Mouse (Mus musculus): Measurements from ENCODE around the gene Eftud2. TPM values are rescaled to one million over a fixed set of nuclear protein-coding genes. Genes with fewer than 3 reads are reported as not detected.

The Eftud2 gene
- polyA plus RNA-seq, 1 experiment from 2014 or later: 183 TPM

DNA sequence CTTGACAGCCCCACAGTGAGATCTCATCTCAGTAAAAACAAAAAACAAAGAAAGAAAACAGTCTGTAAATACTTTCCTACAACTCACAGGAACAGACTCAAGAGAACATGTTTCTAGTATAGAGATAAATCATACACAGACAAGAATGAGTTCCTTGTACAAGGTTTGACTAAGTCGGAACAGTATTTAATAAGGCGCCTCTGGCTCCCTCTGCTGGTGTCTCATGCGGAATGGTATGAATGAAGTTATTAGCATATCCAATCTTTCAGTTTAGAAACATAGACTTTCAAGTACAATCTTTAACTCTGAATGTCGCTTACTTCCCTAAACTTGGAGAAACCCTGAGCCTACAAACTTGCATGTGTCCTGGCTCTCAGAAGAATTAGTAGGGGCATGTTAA lies 16.5 kb downstream of the Eftud2 start:
- Histone ChIP-seq H3K36me3 (peaks cover 70% of the 10 kb centered on the region), H3K27ac (replicated peaks) (no peak overlapping the region), H3K4me1 (no peaks in the 10 kb centered on the region), H3K9me3 (no peaks in the 10 kb centered on the region), H3K4me2 (replicated peaks) (no peak overlapping the region), H3K4me3 (no peak overlapping the region), H3K27me3 (no peaks in the 10 kb centered on the region), H3K9ac (replicated peaks) (no peak overlapping the region)
- no peak for ATAC-seq (replicated peaks)
- 35% methylated on average over 4 of the region's 4 CpGs for WGBS

DNA sequence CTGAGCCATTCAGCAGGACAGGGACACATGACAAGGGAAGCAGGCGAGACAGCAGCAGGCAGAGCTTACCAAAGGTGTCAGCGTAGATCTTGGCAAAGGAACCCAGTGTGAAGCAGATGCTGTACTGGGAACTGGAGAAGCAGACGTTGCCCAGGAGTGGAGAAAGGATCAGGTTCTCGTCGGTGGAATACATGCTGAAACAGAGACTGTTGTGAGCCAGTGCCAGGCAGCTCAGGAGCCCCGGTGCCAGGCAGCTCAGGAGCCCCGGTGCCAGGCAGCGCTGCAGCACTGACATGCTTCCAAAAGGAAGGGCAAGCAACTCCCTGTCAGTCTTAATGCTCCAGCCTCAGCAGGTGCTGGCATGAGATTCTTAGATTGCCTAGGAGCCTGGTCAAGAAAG lies 20.9 kb downstream of the Eftud2 start:
- no peak overlapping the region for H3K9ac ChIP-seq (replicated peaks)
- ATAC-seq (replicated peaks): no peak
- no peaks in the 10 kb centered on the region for H3K27me3 ChIP-seq
- peaks cover 69% of the 10 kb centered on the region for H3K36me3 ChIP-seq
- no peak overlapping the region for H3K4me2 ChIP-seq (replicated peaks)
- WGBS: 68% methylated on average over 8 of the region's 8 CpGs
- no peak overlapping the region for H3K4me3 ChIP-seq
- no peak overlapping the region for H3K27ac ChIP-seq (replicated peaks)
- H3K4me1 ChIP-seq: no peaks in the 10 kb centered on the region
- H3K9me3 ChIP-seq: no peaks in the 10 kb centered on the region

DNA sequence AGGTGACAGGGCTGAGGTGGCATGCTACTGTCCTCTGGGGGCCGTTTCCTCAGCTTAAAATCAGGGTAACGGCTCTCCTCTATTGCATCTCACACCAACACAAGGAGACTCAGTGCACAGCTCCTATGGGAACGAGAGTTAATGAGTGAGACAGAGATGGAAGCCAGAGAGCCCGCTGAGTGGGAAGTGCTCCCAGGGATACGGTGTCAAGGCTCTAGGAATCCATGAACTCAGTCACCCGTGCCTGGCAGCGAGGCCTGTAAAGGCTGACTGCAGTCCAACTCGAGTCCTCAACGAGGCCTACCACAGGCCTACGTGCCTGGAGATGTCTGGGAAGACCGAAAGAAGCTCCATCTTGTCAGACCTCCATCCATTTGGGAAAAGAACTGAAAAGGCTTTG lies 21.8 kb downstream of the Eftud2 start:
- Histone ChIP-seq H3K4me1 (no peaks in the 10 kb centered on the region), H3K27ac (replicated peaks) (no peak overlapping the region), H3K4me2 (replicated peaks) (no peak overlapping the region), H3K9ac (replicated peaks) (no peak overlapping the region), H3K9me3 (no peaks in the 10 kb centered on the region), H3K27me3 (no peaks in the 10 kb centered on the region), H3K4me3 (no peak overlapping the region), H3K36me3 (peaks cover 72% of the 10 kb centered on the region)
- 84% methylated on average over 11 of the region's 11 CpGs for WGBS
- no peak for ATAC-seq (replicated peaks)

DNA sequence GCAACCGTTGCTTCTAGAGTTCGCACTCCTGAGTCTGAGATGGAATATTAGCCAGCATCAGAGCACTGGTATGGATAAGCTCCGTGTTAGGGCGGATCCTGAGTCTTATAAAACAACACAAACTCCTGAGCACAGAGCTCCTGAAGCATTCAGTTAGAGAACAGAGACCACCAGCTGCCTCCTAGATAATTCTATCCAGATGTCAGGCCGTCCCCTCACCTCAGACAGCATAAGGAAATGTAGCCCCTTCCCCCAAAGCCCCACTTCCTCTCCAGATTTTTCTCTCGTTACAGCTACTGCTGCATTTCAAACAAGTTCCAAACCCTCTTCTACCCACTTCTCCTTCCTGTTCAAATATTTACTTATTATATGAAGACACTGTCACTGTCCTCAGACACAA lies 24.8 kb downstream of the Eftud2 start:
- H3K4me1 ChIP-seq: no peaks in the 10 kb centered on the region
- no peaks in the 10 kb centered on the region for H3K9me3 ChIP-seq
- H3K36me3 ChIP-seq: peaks cover 79% of the 10 kb centered on the region
- H3K4me3 ChIP-seq: no peak overlapping the region
- no peak overlapping the region for H3K4me2 ChIP-seq (replicated peaks)
- H3K27me3 ChIP-seq: no peaks in the 10 kb centered on the region
- 88% methylated on average over 6 of the region's 6 CpGs for WGBS
- no peak overlapping the region for H3K9ac ChIP-seq (replicated peaks)
- no peak for ATAC-seq (replicated peaks)
- H3K27ac ChIP-seq (replicated peaks): no peak overlapping the region

DNA sequence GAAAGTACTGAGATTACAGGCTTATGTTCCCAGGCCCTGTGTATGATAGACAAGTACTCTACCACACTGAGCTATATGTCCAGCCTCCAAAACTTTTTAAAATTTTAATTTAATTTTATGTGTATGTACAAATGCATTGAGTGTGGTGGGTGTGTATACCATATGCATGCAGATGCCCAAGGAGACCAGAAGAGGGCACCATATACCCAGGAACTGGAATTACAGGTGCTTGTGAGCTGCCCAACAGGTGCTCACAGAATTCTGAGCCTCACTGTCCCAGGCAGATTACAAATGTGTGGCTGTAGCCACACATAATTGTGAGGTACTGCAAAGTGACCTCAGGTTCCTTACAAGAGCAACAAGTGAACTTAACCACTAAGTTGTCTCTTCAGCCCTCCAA lies 27.0 kb downstream of the Eftud2 start:
- no peaks in the 10 kb centered on the region for H3K9me3 ChIP-seq
- peaks cover 86% of the 10 kb centered on the region for H3K36me3 ChIP-seq
- no peak overlapping the region for H3K4me3 ChIP-seq
- no peaks in the 10 kb centered on the region for H3K27me3 ChIP-seq
- no peaks in the 10 kb centered on the region for H3K4me1 ChIP-seq
- ATAC-seq (replicated peaks): no peak
- H3K4me2 ChIP-seq (replicated peaks): no peak overlapping the region
- no peak overlapping the region for H3K9ac ChIP-seq (replicated peaks)
- H3K27ac ChIP-seq (replicated peaks): no peak overlapping the region

DNA sequence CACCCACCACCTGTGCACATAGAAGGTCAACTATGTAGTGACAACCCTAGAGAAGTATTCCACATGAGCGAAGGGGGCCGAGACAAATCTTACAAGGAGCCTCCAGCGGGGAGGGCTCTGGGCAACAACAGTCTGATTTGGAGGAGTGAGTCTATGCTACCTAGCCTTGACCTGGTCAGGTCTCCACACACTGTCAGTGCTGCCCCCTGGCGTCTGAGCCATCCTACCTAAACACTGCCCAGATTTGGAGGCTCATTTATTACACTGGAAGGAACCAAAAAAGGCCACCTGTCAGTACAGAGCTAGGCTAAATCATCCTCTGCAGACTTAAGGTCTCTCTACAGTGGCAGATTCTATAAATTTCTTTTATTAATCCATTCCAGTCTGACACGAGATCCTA lies 28.9 kb downstream of the Eftud2 start:
- Histone ChIP-seq H3K9ac (replicated peaks) (no peak overlapping the region), H3K36me3 (peaks cover 87% of the 10 kb centered on the region), H3K27ac (replicated peaks) (no peak overlapping the region), H3K4me2 (replicated peaks) (no peak overlapping the region), H3K9me3 (no peaks in the 10 kb centered on the region), H3K4me3 (no peak overlapping the region), H3K27me3 (no peaks in the 10 kb centered on the region), H3K4me1 (no peaks in the 10 kb centered on the region)
- no peak for ATAC-seq (replicated peaks)
- 76% methylated on average over 5 of the region's 5 CpGs for WGBS

DNA sequence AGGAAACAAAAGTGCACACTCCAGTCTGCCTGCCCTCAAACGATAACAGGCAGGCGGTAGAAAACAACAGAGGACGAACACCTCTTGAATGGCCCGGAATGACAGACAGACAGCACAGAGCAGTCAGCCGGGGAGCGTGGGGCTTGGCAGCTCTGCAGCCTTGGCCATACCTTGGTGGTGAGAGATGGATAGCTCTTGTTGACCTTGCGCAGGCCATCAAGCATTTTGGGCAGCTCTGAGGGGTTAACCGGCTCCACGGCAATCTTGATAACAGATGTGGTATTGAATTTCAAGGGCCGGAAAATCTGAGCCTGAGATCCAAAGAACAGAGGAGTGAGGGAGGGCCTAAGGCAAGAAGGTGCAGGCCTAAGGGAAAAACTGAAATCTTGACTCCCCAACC lies 34.9 kb downstream of the Eftud2 start:
- Histone ChIP-seq H3K36me3 (peaks cover 98% of the 10 kb centered on the region), H3K27ac (replicated peaks) (no peak overlapping the region), H3K4me1 (no peaks in the 10 kb centered on the region), H3K4me2 (replicated peaks) (no peak overlapping the region), H3K27me3 (no peaks in the 10 kb centered on the region), H3K9ac (replicated peaks) (no peak overlapping the region), H3K4me3 (no peak overlapping the region), H3K9me3 (no peaks in the 10 kb centered on the region)
- 94% methylated on average over 10 of the region's 10 CpGs for WGBS
- ATAC-seq (replicated peaks): no peak

DNA sequence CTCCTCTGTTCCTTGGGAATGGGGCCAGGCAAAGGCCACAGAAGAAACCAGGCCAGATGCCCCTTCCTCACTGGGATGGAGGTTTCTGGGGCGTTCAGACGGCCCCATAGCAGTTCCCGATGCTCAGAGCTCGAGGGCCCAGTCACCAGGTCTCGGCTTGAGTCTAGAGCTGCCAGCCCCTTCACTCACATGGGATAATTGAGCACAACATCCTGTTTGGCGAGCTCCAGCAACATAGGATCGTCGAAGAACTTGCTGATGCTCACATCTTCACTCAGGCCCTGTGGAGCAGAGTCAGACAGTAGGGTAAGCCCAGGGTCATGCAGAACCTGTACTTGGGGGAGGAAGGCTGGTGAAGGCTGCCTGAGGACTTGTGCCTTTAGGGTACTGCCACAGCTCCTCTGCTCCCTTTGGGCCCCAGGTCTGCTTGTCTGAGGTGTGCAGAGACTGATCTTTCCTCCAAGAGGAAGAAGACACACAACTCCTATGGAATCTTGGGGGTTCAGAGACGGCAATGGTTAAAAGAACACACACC lies 42.1 kb downstream of the Eftud2 start:
- no peak overlapping the region for H3K27ac ChIP-seq (replicated peaks)
- peaks cover 70% of the 10 kb centered on the region for H3K36me3 ChIP-seq
- 90% methylated on average over 9 of the region's 9 CpGs for WGBS
- no peaks in the 10 kb centered on the region for H3K9me3 ChIP-seq
- no peak overlapping the region for H3K4me2 ChIP-seq (replicated peaks)
- no peak for ATAC-seq (replicated peaks)
- no peaks in the 10 kb centered on the region for H3K27me3 ChIP-seq
- H3K9ac ChIP-seq (replicated peaks): no peak overlapping the region
- H3K4me1 ChIP-seq: no peaks in the 10 kb centered on the region
- H3K4me3 ChIP-seq: no peak overlapping the region

DNA sequence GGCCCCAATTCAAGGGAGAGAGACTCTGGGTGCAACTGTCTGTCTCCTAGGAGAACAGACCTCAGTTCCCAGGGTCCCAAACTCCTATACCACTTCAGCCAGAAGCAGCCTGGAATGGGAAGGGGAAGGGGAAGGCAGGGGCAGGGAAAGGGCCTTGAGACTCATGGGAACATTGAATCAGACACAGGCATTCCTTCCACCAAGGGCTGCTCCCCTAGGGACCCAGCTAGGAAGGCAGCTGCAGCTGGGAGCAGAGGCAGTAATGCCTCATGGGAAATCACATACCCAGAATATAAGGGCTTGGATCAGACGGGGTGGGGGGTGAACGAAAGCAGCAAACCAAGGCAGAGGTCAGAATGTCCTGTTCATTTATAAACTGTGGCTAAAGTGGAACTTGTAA lies 42.7 kb downstream of the Eftud2 start:
- peaks cover 65% of the 10 kb centered on the region for H3K36me3 ChIP-seq
- no peak overlapping the region for H3K4me2 ChIP-seq (replicated peaks)
- H3K4me3 ChIP-seq: no peak overlapping the region
- H3K4me1 ChIP-seq: no peaks in the 10 kb centered on the region
- no peak for ATAC-seq (replicated peaks)
- no peak overlapping the region for H3K9ac ChIP-seq (replicated peaks)
- WGBS: 85% methylated on average over 2 of the region's 2 CpGs
- no peaks in the 10 kb centered on the region for H3K9me3 ChIP-seq
- H3K27me3 ChIP-seq: no peaks in the 10 kb centered on the region
- no peak overlapping the region for H3K27ac ChIP-seq (replicated peaks)

DNA sequence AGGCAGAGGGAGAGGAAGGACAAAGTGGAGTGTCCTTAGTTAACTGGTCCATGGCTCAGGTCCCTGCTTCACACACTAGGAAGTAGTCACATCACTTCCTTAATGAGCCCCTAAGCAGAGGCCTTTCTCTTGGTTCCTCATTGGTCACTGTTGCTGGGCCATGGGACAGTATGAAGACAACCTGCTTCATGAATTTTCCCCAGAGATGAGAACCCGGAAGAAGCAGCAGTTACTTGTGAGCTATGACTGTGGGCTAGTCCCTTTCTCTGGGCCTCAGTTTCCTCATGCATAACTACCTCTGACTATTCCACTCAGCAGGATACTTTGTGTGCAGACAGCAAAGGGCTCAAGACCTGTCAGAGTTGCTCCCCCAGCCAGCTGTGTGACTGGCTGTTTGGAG lies 43.4 kb downstream of the Eftud2 start:
- 90% methylated on average over 1 of the region's 1 CpGs for WGBS
- H3K9ac ChIP-seq (replicated peaks): no peak overlapping the region

DNA sequence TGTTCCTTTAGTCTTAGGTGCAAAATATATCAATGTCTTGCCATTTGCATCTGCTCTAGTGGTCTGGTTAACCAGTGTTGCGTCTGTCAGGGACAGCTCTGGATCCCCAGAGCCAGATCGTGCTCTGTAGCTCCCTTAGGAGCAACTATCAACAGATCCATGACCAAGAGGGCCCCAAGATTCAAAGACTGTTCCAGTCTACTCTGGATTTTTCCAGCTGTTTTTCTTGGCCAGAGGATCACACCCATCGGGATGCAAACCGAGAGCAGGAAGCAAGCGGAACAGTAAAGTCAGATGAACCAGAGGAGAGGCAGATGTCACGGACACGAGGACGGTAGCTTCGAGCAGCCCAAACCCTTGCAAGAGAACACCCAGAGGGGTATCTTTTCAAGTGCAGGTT lies 44.6 kb downstream of the Eftud2 start:
- Histone ChIP-seq H3K27me3 (no peaks in the 10 kb centered on the region), H3K36me3 (peaks cover 45% of the 10 kb centered on the region), H3K9me3 (no peaks in the 10 kb centered on the region), H3K4me1 (no peaks in the 10 kb centered on the region), H3K4me3 (no peak overlapping the region), H3K9ac (replicated peaks) (no peak overlapping the region), H3K27ac (replicated peaks) (no peak overlapping the region), H3K4me2 (replicated peaks) (no peak overlapping the region)
- 89% methylated on average over 9 of the region's 9 CpGs for WGBS
- ATAC-seq (replicated peaks): no peak

More for the DNA sequence above, 43.4 kb downstream of the Eftud2 start:
- no peaks in the 10 kb centered on the region for H3K4me1 ChIP-seq
- H3K4me2 ChIP-seq (replicated peaks): no peak overlapping the region
- no peak overlapping the region for H3K4me3 ChIP-seq
- H3K36me3 ChIP-seq: peaks cover 57% of the 10 kb centered on the region
- no peaks in the 10 kb centered on the region for H3K9me3 ChIP-seq
- no peak for ATAC-seq (replicated peaks)
- no peak overlapping the region for H3K27ac ChIP-seq (replicated peaks)
- H3K27me3 ChIP-seq: no peaks in the 10 kb centered on the region

DNA sequence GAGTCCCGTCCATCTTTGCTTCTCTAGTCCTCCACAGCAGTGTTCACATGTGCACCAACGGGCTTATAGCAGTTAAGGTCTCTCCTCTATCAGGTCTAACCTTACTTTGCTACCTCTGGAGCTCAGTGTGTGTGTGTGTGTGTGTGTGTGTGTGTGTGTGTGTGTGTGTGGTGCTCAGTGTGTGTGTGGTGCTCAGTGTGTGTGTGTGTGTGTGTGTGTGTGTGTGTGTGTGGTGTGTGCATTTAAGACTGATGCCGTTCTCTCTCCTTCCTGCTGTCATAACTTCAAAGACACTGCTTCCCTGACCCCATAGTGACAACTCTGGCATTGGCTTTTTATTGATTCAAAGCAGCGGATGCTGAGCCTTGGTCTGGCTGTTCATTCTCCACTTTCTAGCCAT lies 45.2 kb downstream of the Eftud2 start, which contains the start of gene Higd1b:
Gene Higd1b (plus strand): TSS at position 301 of the 400 bp plus-strand sequence.
- no peak for ATAC-seq (replicated peaks)
- H3K4me1 ChIP-seq: no peaks in the 10 kb centered on the region

DNA sequence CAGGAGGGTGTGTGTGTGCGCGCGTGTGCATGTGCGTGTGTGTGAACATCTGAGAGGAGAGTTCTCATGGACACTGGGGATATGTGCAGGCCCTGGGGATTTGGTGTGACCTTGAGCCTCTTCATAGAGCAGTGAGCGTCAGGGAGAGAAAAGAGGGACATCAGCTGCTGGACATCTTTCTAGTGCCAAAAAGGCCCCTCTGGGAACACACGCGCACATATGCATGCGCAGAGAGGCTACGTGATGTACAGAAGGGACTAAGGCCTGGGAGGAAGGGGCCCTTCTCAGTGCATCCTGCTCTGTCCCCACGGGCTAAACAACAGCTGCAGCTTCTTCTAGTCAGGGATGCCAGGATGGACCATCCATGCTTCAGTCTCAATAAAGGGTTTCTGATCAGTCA lies 46.6 kb downstream of the Eftud2 start:
- no peak overlapping the region for H3K4me3 ChIP-seq

More for the DNA sequence above, 45.2 kb downstream of the Eftud2 start, which contains the start of gene Higd1b:
- Histone ChIP-seq H3K27me3 (no peaks in the 10 kb centered on the region), H3K4me3 (no peak within 1 kb of the TSS), H3K27ac (replicated peaks) (no peak within 1 kb of the TSS), H3K9me3 (no peaks in the 10 kb centered on the region), H3K36me3 (peaks cover 41% of the 10 kb centered on the region), H3K4me2 (replicated peaks) (no peak within 1 kb of the TSS), H3K9ac (replicated peaks) (no peak within 1 kb of the TSS)
- WGBS: 66% methylated on average over 4 of the region's 4 CpGs

More for the DNA sequence above, 46.6 kb downstream of the Eftud2 start:
- Histone ChIP-seq H3K9me3 (no peaks in the 10 kb centered on the region), H3K36me3 (peaks cover 27% of the 10 kb centered on the region), H3K27ac (replicated peaks) (no peak overlapping the region), H3K4me2 (replicated peaks) (no peak overlapping the region), H3K27me3 (no peaks in the 10 kb centered on the region), H3K9ac (replicated peaks) (no peak overlapping the region), H3K4me1 (no peaks in the 10 kb centered on the region)
- ATAC-seq (replicated peaks): no peak
- 86% methylated on average over 10 of the region's 10 CpGs for WGBS
